Mouse (Mus musculus): ENCODE results near the gene Slc11a1.

DNA sequence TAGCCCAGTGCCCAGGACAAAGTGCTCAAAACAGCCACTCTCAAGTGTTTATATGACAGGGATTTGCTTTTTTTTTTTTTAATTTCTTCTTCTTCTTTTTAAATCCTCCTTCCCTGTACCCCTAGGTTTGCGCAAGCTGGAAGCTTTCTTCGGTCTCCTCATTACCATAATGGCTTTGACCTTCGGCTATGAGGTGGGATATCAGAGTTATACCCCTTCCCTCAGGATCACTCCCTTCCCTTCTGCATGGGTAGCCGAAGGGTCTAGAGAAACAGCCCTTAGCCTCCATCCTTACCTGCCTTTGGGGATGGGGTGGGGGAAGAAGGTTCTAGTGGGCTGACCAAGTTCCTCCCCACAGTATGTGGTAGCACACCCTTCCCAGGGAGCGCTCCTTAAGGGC is 5.5 kb downstream of the Slc11a1 start:
- TF ChIP-seq POLR2A (IDR thresholded peaks at IDR 0.05; ENCODE audit: low read depth, low read length) (no peak), CTCF (IDR thresholded peaks at IDR 0.05; ENCODE audit: extremely low read depth, insufficient read length, insufficient replicate concordance, low read depth, low read length) (no peak)
